Mouse (Mus musculus) erythroblast, embryonic 14.5 days (primary cell): Measurements from ENCODE around the gene Enho. TPM values are rescaled to one million over a fixed set of nuclear protein-coding genes. Genes with fewer than 3 reads are reported as not detected.

ENCODE experiments used
- H3K27me3 ChIP-seq: 2 replicates; pipeline ENCODE4 v1.6.1; 2012; ENCODE audit warnings: inconsistent platforms; ENCODE audit not compliant: control insufficient read depth
- H3K36me3 ChIP-seq: 2 replicates; pipeline ENCODE4 v1.6.1; 2012; ENCODE audit warnings: mild to moderate bottlenecking, inconsistent platforms; ENCODE audit not compliant: control insufficient read depth
- H3K4me1 ChIP-seq: 2 replicates; pipeline ENCODE4 v1.6.1; 2012; ENCODE audit warnings: inconsistent platforms; ENCODE audit not compliant: control insufficient read depth
- H3K4me3 ChIP-seq: replicated peaks from 2 replicates; pipeline ENCODE3; 2012; ENCODE audit warnings: moderate library complexity, mild to moderate bottlenecking, inconsistent platforms
- H3K9me3 ChIP-seq: 2 replicates; pipeline ENCODE4 v1.6.1; 2012; ENCODE audit warnings: low read length, inconsistent platforms, mixed read lengths; ENCODE audit not compliant: control insufficient read depth
- GATA1 ChIP-seq: IDR thresholded peaks from 2 replicates; pipeline ENCODE4 v1.6.1; 2012; ENCODE audit warnings: low read length, inconsistent platforms, mixed read lengths
- TAL1 ChIP-seq: IDR thresholded peaks from 3 replicates; pipeline ENCODE4 v1.6.1; 2012; ENCODE audit warnings: low read length, inconsistent platforms, mixed read lengths
- polyA plus RNA-seq: library from polyadenylated mRNA; stranded (reverse); fragments of >175 nt; gene quantifications from 2 replicates; pipeline ENCODE4 v1.2.3, GENCODE M21; 2012

The Enho gene
- polyA plus RNA-seq, 1 experiment, result 0.04 TPM

DNA sequence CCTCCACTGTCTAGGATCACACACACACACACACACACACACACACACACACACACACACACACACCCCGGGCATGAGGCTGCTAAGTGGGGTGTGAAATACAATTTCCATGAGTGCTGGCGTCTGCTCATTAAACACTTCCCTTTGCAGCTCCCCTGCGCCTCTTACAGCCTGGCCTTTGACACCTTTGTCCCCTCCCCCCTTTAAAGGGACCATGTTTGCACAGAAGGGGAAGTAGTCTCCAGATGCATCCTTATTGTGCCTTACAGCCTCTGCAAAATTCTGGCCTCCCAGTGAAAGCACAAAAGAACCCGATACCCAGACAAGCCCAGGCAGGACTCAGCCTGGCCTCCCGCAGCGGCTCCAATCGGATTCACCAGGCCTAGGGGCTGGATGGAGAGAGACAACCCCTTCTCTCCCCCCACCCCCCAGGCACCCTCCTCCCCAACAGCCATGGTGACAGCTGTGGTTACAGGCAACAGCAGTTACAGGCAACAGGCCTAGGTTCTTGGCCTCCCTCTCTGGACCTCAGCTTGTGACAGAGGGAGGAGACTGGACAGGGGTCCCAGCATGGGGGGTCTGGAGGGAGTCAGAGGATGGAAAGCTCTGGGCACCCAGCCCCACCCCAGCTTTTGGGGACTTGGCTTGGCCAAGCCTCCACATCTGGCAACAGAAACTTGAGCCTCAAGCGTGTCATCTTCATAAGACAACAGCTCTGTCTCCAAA is 11.8 kb downstream of the Enho start:
- no peaks in the 10 kb centered on the region for H3K9me3 ChIP-seq
- TF ChIP-seq TAL1, result no peak
- TF ChIP-seq GATA1, result no peak
- H3K36me3 ChIP-seq, result no peaks in the 10 kb centered on the region
- no peaks in the 10 kb centered on the region; the same call in 1 of the 2 replicates for H3K4me1 ChIP-seq
- H3K4me3 ChIP-seq, result no peak overlapping the region
- H3K27me3 ChIP-seq, result peaks cover 7% of the 10 kb centered on the region

- TF ChIP-seq TAL1, result no peak
- no peak for TF ChIP-seq GATA1
- Histone ChIP-seq H3K36me3 (no peaks in the 10 kb centered on the region), H3K27me3 (no peaks in the 10 kb centered on the region), H3K9me3 (no peaks in the 10 kb centered on the region), H3K4me3 (no peak overlapping the region), H3K4me1 (no peaks in the 10 kb centered on the region; the same call in 1 of the 2 replicates)
These were observed 18.1 kb downstream of the Enho start for GRCm38 (mm10) chr4:41622071-41622470.

DNA sequence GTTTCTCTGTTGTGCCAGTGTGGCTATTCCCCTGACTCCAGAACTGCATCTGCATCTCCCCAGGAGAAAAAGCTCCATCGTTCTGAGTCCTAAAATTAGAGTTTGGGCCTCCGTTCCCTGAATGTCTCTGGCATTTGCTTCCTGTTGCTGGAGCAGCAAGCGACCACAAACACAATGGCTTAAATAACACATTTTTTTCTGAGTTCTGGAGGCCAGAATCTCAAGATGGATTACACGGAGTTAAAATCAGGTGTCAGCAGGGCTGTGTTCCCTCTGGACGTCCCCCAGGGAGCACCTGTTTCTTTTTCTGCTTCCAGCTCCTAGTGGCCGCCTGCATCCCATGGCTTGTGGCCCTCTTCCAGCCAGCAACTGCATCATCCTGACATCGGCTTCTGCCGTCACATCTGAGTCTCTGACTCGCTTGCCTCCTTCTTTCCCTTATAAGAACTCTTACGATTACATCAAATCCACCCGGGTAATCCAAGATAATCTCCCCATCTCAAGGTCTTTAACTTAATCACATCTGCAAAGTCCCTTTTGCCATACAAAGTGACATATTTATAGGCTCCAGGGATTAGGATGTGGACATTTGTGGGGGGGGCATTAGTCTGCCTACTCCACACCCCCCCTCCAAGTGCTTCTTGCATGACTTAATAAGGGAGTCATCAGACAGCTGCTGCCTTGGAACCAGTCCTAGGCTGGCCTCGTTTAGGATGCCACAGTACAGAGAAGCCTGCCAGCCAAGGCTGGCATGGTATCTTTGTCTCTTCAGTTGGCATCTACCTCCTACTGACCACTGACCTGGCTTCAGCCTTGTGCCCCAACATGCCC is 21.0 kb downstream of the Enho start:
- Histone ChIP-seq H3K27me3 (no peaks in the 10 kb centered on the region), H3K9me3 (no peaks in the 10 kb centered on the region), H3K36me3 (no peaks in the 10 kb centered on the region), H3K4me3 (no peak overlapping the region), H3K4me1 (no peaks in the 10 kb centered on the region)
- TF ChIP-seq GATA1, result no peak
- TF ChIP-seq TAL1, result no peak

GRCm38 (mm10) chr4:41615661-41616599 is 24.2 kb downstream of the Enho start:
- Histone ChIP-seq H3K4me1 (no peaks in the 10 kb centered on the region), H3K4me3 (no peak overlapping the region)
- TF ChIP-seq TAL1 (no peak), GATA1 (no peak)

DNA sequence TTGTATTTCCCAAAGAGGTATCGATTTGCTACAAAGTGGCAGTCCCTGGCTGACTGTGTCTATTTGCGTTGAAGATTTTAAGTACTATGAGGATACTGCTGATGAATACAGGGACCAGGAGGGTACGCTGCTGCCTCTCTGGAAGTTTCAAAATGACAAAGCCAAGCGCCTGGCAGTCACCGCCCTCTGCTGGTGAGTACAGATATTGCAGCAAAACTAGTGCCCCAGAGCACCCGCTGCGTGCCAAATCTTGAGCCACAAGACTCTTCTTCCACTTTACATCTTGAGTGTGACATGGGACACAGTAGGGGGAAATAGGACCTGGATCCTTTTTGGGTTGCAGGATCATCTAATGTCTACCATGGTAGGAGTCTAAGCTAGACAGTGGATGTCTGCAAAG is 26.0 kb downstream of the Enho start:
- H3K4me3 ChIP-seq, result no peak overlapping the region
- no peaks in the 10 kb centered on the region for H3K4me1 ChIP-seq
- H3K27me3 ChIP-seq, result no peaks in the 10 kb centered on the region
- no peaks in the 10 kb centered on the region for H3K9me3 ChIP-seq
- TF ChIP-seq TAL1 (no peak), GATA1 (no peak)
- H3K36me3 ChIP-seq, result no peaks in the 10 kb centered on the region

More at GRCm38 (mm10) chr4:41615661-41616599, 24.2 kb downstream of the Enho start:
- Histone ChIP-seq H3K27me3 (no peaks in the 10 kb centered on the region), H3K36me3 (no peaks in the 10 kb centered on the region), H3K9me3 (no peaks in the 10 kb centered on the region)

DNA sequence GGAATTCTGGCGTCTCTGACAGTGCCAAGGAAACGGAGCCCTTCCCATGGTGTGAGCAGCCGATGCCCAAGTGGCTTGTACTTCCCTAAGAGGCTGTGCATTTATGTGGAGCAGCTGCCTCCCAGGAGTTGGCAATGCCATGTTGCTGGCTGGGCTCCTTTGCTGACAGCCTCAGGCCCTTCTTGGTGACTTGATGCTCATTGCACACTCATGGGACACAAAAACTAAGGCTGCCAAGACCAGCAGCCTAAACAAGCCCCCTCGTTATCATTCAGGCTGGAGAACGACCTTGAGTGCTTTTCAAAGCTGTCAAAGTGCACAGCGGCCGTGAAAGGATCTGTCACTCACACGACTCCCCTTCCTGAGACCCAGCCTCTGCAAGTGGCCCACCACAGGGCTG is 28.0 kb downstream of the Enho start:
- Histone ChIP-seq H3K4me3 (no peak overlapping the region), H3K4me1 (no peaks in the 10 kb centered on the region), H3K36me3 (no peaks in the 10 kb centered on the region), H3K9me3 (no peaks in the 10 kb centered on the region), H3K27me3 (no peaks in the 10 kb centered on the region)
- TF ChIP-seq TAL1 (no peak), GATA1 (no peak)

DNA sequence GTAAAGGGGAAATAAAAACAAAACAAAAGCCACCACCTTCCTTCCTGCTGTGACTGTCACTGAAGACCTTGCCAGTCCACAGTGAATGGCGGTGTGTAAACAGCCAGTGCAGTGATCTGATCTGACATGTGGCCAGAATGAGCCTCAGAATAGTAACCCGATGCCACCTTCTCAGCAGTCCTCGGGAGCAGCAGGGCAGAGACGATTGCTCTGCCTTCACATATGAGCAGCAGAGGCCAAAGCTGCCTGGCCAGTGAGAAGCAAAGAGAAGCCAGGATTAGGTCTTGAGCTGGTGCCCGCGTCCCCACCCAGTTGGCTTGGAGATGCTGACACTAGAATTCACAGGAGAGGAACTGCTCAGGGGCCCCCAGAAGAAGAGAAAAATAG is 29.5 kb downstream of the Enho start:
- Histone ChIP-seq H3K36me3 (no peaks in the 10 kb centered on the region), H3K27me3 (no peaks in the 10 kb centered on the region), H3K4me1 (no peaks in the 10 kb centered on the region), H3K9me3 (no peaks in the 10 kb centered on the region), H3K4me3 (no peak overlapping the region)
- no peak for TF ChIP-seq GATA1
- no peak for TF ChIP-seq TAL1

DNA sequence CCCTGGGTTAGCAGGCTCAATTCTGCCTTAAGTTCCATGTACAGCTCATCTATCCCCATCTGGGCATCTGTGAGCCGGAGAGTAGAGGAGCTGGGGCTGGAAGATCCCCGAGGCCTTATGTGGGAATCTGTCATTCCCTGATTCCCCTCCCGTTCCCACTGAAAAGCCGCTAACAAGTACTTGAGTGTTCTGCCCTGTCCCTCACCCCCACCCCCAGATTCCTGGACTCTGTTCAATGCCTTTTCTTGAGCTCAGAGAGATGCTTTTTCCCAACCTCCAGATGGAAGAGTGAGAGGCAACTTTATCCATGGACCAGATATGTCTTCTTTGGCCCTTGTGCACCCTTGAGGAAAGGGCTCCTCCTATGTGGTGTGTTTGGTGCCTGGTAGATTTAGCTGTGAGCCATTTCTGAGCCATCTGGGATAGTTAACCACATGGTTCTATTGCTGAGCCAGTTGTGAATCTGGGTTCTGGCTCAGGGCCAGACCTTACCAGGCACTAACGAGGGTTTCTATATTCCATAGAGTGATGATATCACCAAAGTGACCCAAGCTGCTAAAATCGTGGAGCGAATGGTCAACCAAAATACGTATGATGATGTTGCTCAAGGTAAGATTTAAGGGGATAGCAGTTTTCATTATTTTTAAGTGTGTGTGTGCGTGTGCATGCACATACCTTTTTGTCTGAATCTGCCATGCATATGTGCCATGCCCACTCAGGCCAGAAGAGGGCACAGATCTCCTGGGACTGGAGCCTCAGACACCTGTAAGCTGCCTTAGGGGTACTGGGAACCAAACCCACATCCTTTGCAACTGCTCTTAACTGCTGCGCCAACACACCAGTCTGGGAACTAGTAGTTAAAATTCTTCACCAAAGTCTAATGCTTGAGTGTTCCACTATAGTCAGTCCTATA is 30.2 kb downstream of the Enho start:
- Histone ChIP-seq H3K36me3 (no peaks in the 10 kb centered on the region), H3K27me3 (no peaks in the 10 kb centered on the region), H3K4me3 (no peak overlapping the region), H3K4me1 (no peaks in the 10 kb centered on the region), H3K9me3 (no peaks in the 10 kb centered on the region)
- no peak for TF ChIP-seq GATA1
- TF ChIP-seq TAL1, result no peak
